Mouse (Mus musculus) liver, postnatal 0 days (tissue): ENCODE measurements around the gene Pcf11. TPM values are rescaled to one million over a fixed set of nuclear protein-coding genes. Genes with fewer than 3 reads are reported as not detected.

Experiments used
- ATAC-seq: fragments of 200-750 bp; cut with Nextera tagmentation; 2 replicates; pipeline ENCODE4 v1.8.0; 2017; ENCODE audit warnings: mild to moderate bottlenecking, moderate library complexity
- DNase-seq: peaks from one replicate; pipeline ENCODE4 v3.0.0-alpha.2; 2016
- H3K27ac ChIP-seq: fragments of 300-500 bp; sonication (generic); 2 replicates; pipeline ENCODE4 v1.5.1; 2014; ENCODE audit warnings: antibody characterized with exemption, moderate library complexity, mild to moderate bottlenecking, low read depth
- H3K27me3 ChIP-seq: fragments of 300-500 bp; sonication (generic); 2 replicates; pipeline ENCODE4 v1.6.1; 2014; ENCODE audit warnings: low read length, control low read depth, mixed read lengths; ENCODE audit not compliant: insufficient read depth
- H3K36me3 ChIP-seq: fragments of 300-500 bp; sonication (generic); replicated peaks from 2 replicates; pipeline ENCODE4 v1.6.1; 2014; ENCODE audit warnings: mild to moderate bottlenecking, control low read depth, low read length, moderate library complexity, mixed read lengths; ENCODE audit not compliant: insufficient read depth
- H3K4me1 ChIP-seq: fragments of 300-500 bp; sonication (generic); 2 replicates; pipeline ENCODE4 v1.6.1; 2014; ENCODE audit warnings: antibody characterized with exemption, mild to moderate bottlenecking, control low read depth; ENCODE audit not compliant: insufficient read depth
- H3K4me2 ChIP-seq: fragments of 300-500 bp; sonication (generic); 2 replicates; pipeline ENCODE4 v1.6.1; 2014; ENCODE audit warnings: low read depth, mild to moderate bottlenecking, low read length, moderate library complexity, mixed read lengths
- H3K4me3 ChIP-seq: fragments of 300-500 bp; sonication (generic); 2 replicates; pipeline ENCODE4 v1.5.1; 2014; ENCODE audit warnings: low read depth, low read length
- H3K9ac ChIP-seq: fragments of 300-500 bp; sonication (generic); replicated peaks from 2 replicates; pipeline ENCODE4 v1.6.1; 2014; ENCODE audit warnings: mild to moderate bottlenecking, moderate library complexity
- H3K9me3 ChIP-seq: fragments of 300-500 bp; sonication (generic); 2 replicates; pipeline ENCODE4 v1.6.1; 2016; ENCODE audit warnings: mild to moderate bottlenecking, control low read depth, low read length, mixed read lengths
- CTCF ChIP-seq: sonication (generic); IDR thresholded peaks from 2 replicates; pipeline ENCODE4 v1.5.1; 2016; ENCODE audit warnings: antibody characterized with exemption, low read depth
- EP300 ChIP-seq: IDR thresholded peaks from 2 replicates; pipeline ENCODE4 v1.6.1; 2016; ENCODE audit warnings: antibody characterized with exemption, low read depth, mild to moderate bottlenecking
- WGBS: fragments of 180-500 bp; shearing (Covaris S2); extraction: QIAGEN DNeasy Blood & Tissue Kit; methylation state at CpG from one replicate; pipeline ENCODE4 v1.1.7; 2014; ENCODE audit not compliant: insufficient replicate concordance; 5-methylcytosine and 5-hydroxymethylcytosine counted together
- polyA plus RNA-seq: library from polyadenylated mRNA; unstranded; fragments of >200 nt; fragmentation: Nextera tagmentation; extraction: Ambion mirVana; gene quantifications from 2 replicates; pipeline ENCODE4 v1.2.1, GENCODE M21; 2015

Pcf11 gene
- polyA plus RNA-seq, 1 experiment from 2014 or later: 7.0 TPM

GRCm38 (mm10) chr7:92703661-92704060 lies 33.9 kb upstream of the Pcf11 start:
- Histone ChIP-seq H3K9ac (no peak overlapping the region), H3K27me3 (no peaks in the 10 kb centered on the region), H3K4me2 (no peak overlapping the region), H3K9me3 (no peaks in the 10 kb centered on the region), H3K36me3 (no peaks in the 10 kb centered on the region), H3K4me1 (no peaks in the 10 kb centered on the region), H3K27ac (no peak overlapping the region), H3K4me3 (no peak overlapping the region)
- DNase-seq (no peak), ATAC-seq (no peak)
- no peak for TF ChIP-seq CTCF
- no peak for TF ChIP-seq EP300
- WGBS: 69% methylated on average over 1 of the region's 1 CpGs

- Histone ChIP-seq H3K9me3 (no peaks in the 10 kb centered on the region), H3K4me1 (no peaks in the 10 kb centered on the region), H3K27me3 (no peaks in the 10 kb centered on the region), H3K4me3 (no peak overlapping the region), H3K4me2 (no peak overlapping the region), H3K9ac (no peak overlapping the region), H3K27ac (no peak overlapping the region), H3K36me3 (no peaks in the 10 kb centered on the region)
- 61% methylated on average over 5 of the region's 5 CpGs for WGBS
- DNase-seq (no peak), ATAC-seq (no peak)
- TF ChIP-seq CTCF: no peak
- no peak for TF ChIP-seq EP300
Observed at GRCm38 (mm10) chr7:92698770-92699169, 29.0 kb upstream of the Pcf11 start.

GRCm38 (mm10) chr7:92696395-92696794 lies 26.7 kb upstream of the Pcf11 start:
- H3K9me3 ChIP-seq: no peaks in the 10 kb centered on the region
- DNase-seq (no peak), ATAC-seq (no peak)
- no peaks in the 10 kb centered on the region for H3K27me3 ChIP-seq
- H3K4me3 ChIP-seq: no peak overlapping the region
- no peaks in the 10 kb centered on the region for H3K4me1 ChIP-seq
- H3K27ac ChIP-seq: no peak overlapping the region
- no peaks in the 10 kb centered on the region for H3K36me3 ChIP-seq
- H3K9ac ChIP-seq: no peak overlapping the region
- TF ChIP-seq CTCF (no peak), EP300 (no peak)
- WGBS: 91% methylated on average over 3 of the region's 3 CpGs
- H3K4me2 ChIP-seq: no peak overlapping the region

GRCm38 (mm10) chr7:92689101-92689500 lies 19.4 kb upstream of the Pcf11 start:
- Histone ChIP-seq H3K9me3 (no peaks in the 10 kb centered on the region), H3K4me2 (no peak overlapping the region), H3K36me3 (no peaks in the 10 kb centered on the region), H3K27ac (no peak overlapping the region), H3K27me3 (no peaks in the 10 kb centered on the region), H3K9ac (no peak overlapping the region), H3K4me3 (no peak overlapping the region), H3K4me1 (no peaks in the 10 kb centered on the region)
- WGBS: 68% methylated on average over 2 of the region's 2 CpGs
- no peak for TF ChIP-seq EP300
- no peak for TF ChIP-seq CTCF
- ATAC-seq (no peak), DNase-seq (no peak)

GRCm38 (mm10) chr7:92688299-92688669 lies 18.6 kb upstream of the Pcf11 start:
- Histone ChIP-seq H3K4me3 (no peak overlapping the region), H3K9ac (no peak overlapping the region), H3K4me1 (no peaks in the 10 kb centered on the region), H3K27ac (no peak overlapping the region), H3K9me3 (no peaks in the 10 kb centered on the region), H3K36me3 (no peaks in the 10 kb centered on the region), H3K4me2 (no peak overlapping the region), H3K27me3 (no peaks in the 10 kb centered on the region)
- TF ChIP-seq EP300: no peak
- no peak for TF ChIP-seq CTCF
- no peak for ATAC-seq
- 61% methylated on average over 2 of the region's 2 CpGs for WGBS
- DNase-seq: no peak

GRCm38 (mm10) chr7:92687556-92688298 lies 18.0 kb upstream of the Pcf11 start:
- ATAC-seq (no peak), DNase-seq (no peak)
- Histone ChIP-seq H3K4me2 (no peak overlapping the region), H3K27me3 (no peaks in the 10 kb centered on the region), H3K9me3 (no peaks in the 10 kb centered on the region), H3K27ac (no peak overlapping the region), H3K9ac (no peak overlapping the region), H3K4me1 (no peaks in the 10 kb centered on the region), H3K4me3 (no peak overlapping the region), H3K36me3 (no peaks in the 10 kb centered on the region)
- 61% methylated on average over 5 of the region's 5 CpGs for WGBS
- TF ChIP-seq EP300: no peak
- no peak for TF ChIP-seq CTCF
